Mouse (Mus musculus) neural tube, embryonic 14.5 days (tissue): ENCODE measurements around the gene Rabgap1l. TPM values are rescaled to one million over a fixed set of nuclear protein-coding genes. Genes with fewer than 3 reads are reported as not detected.
"Not testable (repeated sequence)": the region's sequence is repeated elsewhere in the genome, so short reads cannot be mapped to it uniquely, and the experiment has no call there.

Experiments used
- ATAC-seq: fragments of 200-750 bp; cut with Nextera tagmentation; 2 replicates; pipeline ENCODE4 v1.8.0; 2017; ENCODE audit warnings: low read depth, mild to moderate bottlenecking, moderate TSS enrichment, moderate library complexity
- H3K27ac ChIP-seq: fragments of 300-500 bp; sonication (generic); 2 replicates; pipeline ENCODE4 v1.5.1; 2014; ENCODE audit warnings: low read depth, mild to moderate bottlenecking, control low read depth, low read length, moderate library complexity, mixed read lengths
- H3K27me3 ChIP-seq: fragments of 300-500 bp; sonication (generic); 2 replicates; pipeline ENCODE4 v1.6.1; 2014; ENCODE audit warnings: low read length; ENCODE audit not compliant: control insufficient read depth, insufficient read depth
- H3K36me3 ChIP-seq: fragments of 300-500 bp; sonication (generic); 2 replicates; pipeline ENCODE4 v1.6.1; 2014; ENCODE audit warnings: low read length, mixed read lengths; ENCODE audit not compliant: control insufficient read depth, insufficient read depth
- H3K4me1 ChIP-seq: fragments of 300-500 bp; sonication (generic); 2 replicates; pipeline ENCODE4 v1.6.1; 2014; ENCODE audit warnings: low read length; ENCODE audit not compliant: control insufficient read depth, insufficient read depth
- H3K4me2 ChIP-seq: fragments of 300-500 bp; sonication (generic); 2 replicates; pipeline ENCODE4 v1.6.1; 2014; ENCODE audit warnings: mild to moderate bottlenecking, low read depth, low read length, control low read depth
- H3K4me3 ChIP-seq: fragments of 300-500 bp; sonication (generic); 2 replicates; pipeline ENCODE4 v1.5.1; 2014; ENCODE audit warnings: low read depth, low read length, control low read depth, mixed read lengths
- H3K9ac ChIP-seq: fragments of 300-500 bp; sonication (generic); replicated peaks from 2 replicates; pipeline ENCODE4 v1.6.1; 2014; ENCODE audit warnings: low read depth, mild to moderate bottlenecking, control low read depth, low read length, mixed read lengths
- H3K9me3 ChIP-seq: fragments of 300-500 bp; sonication (generic); 2 replicates; pipeline ENCODE4 v1.6.1; 2016; ENCODE audit warnings: low read length; ENCODE audit not compliant: control insufficient read depth
- WGBS: fragments of 180-500 bp; shearing (Covaris S2); extraction: QIAGEN DNeasy Blood & Tissue Kit; methylation state at CpG from one replicate; pipeline ENCODE4 v1.1.7; 2014; 5-methylcytosine and 5-hydroxymethylcytosine counted together
- polyA plus RNA-seq: library from polyadenylated mRNA; unstranded; fragments of >200 nt; fragmentation: Nextera tagmentation; extraction: Ambion mirVana; gene quantifications from 2 replicates; pipeline ENCODE4 v1.2.1, GENCODE M21; 2014

Gene Rabgap1l
- polyA plus RNA-seq, 1 experiment from 2014 or later = 61.3 TPM

GRCm38 (mm10) chr1:160655806-160656470, 137.1 kb downstream of the Rabgap1l start:
- WGBS = 54% methylated on average over 2 of the region's 2 CpGs
- Histone ChIP-seq H3K9me3 (no peaks in the 10 kb centered on the region), H3K4me1 (no peaks in the 10 kb centered on the region), H3K4me3 (no peak overlapping the region), H3K27me3 (no peaks in the 10 kb centered on the region), H3K27ac (no peak overlapping the region), H3K9ac (no peak overlapping the region), H3K36me3 (no peaks in the 10 kb centered on the region), H3K4me2 (no peak overlapping the region)
- no peak for ATAC-seq

DNA sequence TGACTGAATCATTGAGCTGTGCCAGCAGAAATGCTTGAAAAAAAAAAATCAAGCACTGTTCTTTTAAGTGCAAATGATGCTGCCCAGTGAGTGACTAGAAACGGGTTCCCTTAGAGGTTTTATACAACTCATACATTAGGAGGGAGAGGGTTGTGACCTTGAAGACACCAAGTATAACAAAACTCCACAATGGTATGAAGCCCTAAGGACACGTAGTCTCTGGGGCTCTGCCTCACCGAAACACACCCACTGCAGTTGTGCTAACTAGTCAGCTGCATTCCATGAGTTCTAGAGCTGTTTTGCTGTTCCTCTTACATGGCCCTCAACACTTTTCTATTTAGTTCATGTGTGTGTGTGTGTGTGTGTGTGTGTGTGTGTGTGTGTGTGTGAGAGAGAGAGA, 141.3 kb downstream of the Rabgap1l start:
- Histone ChIP-seq H3K4me1 (no peaks in the 10 kb centered on the region), H3K4me3 (no peak overlapping the region), H3K9me3 (no peaks in the 10 kb centered on the region), H3K4me2 (no peak overlapping the region), H3K36me3 (no peaks in the 10 kb centered on the region), H3K27ac (no peak overlapping the region), H3K27me3 (no peaks in the 10 kb centered on the region), H3K9ac (no peak overlapping the region)
- ATAC-seq = no peak
- WGBS = 41% methylated on average over 3 of the region's 3 CpGs

GRCm38 (mm10) chr1:160645416-160645815, 147.6 kb downstream of the Rabgap1l start:
- WGBS = 92% methylated on average over 3 of the region's 3 CpGs
- no peaks in the 10 kb centered on the region for H3K27me3 ChIP-seq
- H3K9ac ChIP-seq = no peak overlapping the region
- H3K27ac ChIP-seq = no peak overlapping the region
- H3K9me3 ChIP-seq = no peaks in the 10 kb centered on the region
- no peak overlapping the region for H3K4me2 ChIP-seq
- no peaks in the 10 kb centered on the region for H3K36me3 ChIP-seq
- no peak overlapping the region for H3K4me3 ChIP-seq
- no peak for ATAC-seq
- H3K4me1 ChIP-seq = no peaks in the 10 kb centered on the region

DNA sequence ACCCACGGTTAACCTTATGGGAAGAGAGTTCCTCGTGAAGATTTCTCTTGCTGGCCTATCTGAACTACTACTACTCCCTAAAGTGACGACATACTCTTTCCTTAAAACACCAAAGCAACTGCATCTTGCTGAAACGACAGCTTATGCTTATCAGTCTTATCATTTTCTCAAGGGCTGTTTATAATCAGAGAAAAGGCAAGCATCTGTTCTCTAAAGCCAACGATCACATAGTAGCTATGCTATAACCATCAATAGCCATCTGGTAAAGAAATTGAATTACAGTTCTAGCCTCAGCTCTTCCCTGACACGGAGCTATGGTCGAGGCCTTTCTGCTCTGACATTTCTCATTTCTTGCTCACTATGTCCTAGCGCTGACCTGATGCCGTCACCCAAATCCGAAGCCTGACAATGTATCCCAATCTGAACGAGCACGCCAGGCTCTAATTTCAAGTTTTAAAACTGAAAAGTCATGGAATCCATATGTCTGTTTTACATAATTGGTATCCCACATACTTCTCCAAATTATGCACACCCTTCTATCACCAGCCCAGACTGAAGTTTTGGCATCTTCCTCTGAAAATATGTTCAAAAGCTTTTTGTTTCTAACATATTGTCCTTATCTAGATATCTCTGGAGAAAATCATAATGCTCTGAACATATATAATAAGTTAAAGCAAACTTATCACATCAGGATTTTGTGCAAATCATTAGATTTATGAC, 164.6 kb downstream of the Rabgap1l start:
- no peak overlapping the region for H3K9ac ChIP-seq
- no peaks in the 10 kb centered on the region for H3K9me3 ChIP-seq
- no peak overlapping the region for H3K4me3 ChIP-seq
- no peaks in the 10 kb centered on the region for H3K4me1 ChIP-seq
- no peaks in the 10 kb centered on the region for H3K36me3 ChIP-seq
- no peak overlapping the region for H3K4me2 ChIP-seq
- no peaks in the 10 kb centered on the region for H3K27me3 ChIP-seq
- 84% methylated on average over 12 of the region's 12 CpGs for WGBS
- no peak for ATAC-seq
- H3K27ac ChIP-seq = no peak overlapping the region

DNA sequence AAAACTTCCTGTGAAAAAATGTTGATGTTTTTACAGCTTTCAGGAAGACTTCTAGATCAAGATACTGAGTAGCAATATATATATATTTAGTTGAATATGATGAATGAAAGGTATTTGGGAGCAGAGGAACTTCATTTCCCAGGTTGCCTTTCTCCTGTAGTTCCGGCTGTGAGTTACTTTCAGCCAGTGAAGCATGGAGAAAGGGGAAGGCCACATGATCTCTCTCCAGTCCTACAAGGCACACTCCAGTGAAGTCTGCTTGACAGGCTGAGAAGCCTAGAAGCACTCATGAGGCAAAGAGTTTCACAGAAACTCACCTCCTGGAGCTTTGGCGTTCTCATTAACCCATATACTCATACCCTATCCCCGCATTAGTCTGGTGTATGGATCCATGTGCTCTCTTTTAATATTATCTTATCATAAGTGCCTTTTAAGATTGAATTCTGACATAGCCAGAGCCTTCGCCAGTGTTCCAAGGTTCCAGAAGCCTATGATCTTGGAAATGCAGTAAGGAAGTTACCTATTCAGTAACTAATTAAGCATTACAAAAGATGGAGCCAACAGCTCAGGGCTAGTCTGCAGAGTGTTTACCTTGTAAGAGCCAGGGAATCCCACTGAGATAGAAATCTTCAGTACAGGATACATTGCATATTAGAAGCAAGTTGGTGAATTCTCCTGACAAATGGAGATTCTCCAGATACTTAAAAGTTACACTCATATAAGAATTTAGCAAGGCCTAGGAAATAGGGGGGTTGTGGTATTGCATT, 168.5 kb downstream of the Rabgap1l start:
- H3K27ac ChIP-seq, H3K4me3 ChIP-seq, H3K9ac ChIP-seq, H3K4me1 ChIP-seq, H3K9me3 ChIP-seq, H3K27me3 ChIP-seq, H3K36me3 ChIP-seq, H3K4me2 ChIP-seq, ATAC-seq: not testable (repeated sequence)
- WGBS = 75% methylated on average over 4 of the region's 4 CpGs

GRCm38 (mm10) chr1:160618201-160618600, 174.8 kb downstream of the Rabgap1l start:
- Histone ChIP-seq H3K36me3 (no peaks in the 10 kb centered on the region), H3K9ac (no peak overlapping the region), H3K27ac (no peak overlapping the region), H3K4me1 (no peaks in the 10 kb centered on the region), H3K4me2 (no peak overlapping the region), H3K27me3 (no peaks in the 10 kb centered on the region), H3K9me3 (no peaks in the 10 kb centered on the region), H3K4me3 (no peak overlapping the region)
- no peak for ATAC-seq
- WGBS = 70% methylated on average over 2 of the region's 2 CpGs

DNA sequence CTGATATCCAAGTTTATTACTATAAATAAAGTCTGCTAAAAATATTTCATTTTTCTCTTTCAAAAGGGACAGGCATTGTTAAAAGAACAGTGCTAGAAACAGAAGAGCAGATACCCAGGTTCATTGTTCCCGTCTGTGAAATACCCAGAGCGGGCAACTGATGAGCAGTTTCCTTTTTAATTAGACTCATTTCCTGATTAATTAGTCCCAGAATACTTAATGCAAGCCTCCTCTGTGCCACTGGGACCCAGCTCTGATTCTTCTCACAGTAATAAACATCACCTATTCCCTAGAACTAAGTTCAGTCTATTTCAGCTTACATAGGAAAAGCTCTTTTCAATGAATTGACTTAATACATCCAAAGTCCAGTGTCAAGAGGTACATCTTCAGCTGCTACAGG, 186.6 kb downstream of the Rabgap1l start:
- ATAC-seq = no peak
- no peak overlapping the region for H3K27ac ChIP-seq

GRCm38 (mm10) chr1:160603312-160603711, 189.7 kb downstream of the Rabgap1l start:
- not testable (repeated sequence) for H3K27me3 ChIP-seq, H3K4me3 ChIP-seq, H3K9me3 ChIP-seq, H3K4me1 ChIP-seq, H3K9ac ChIP-seq, ATAC-seq, H3K4me2 ChIP-seq, H3K36me3 ChIP-seq, H3K27ac ChIP-seq

More for the DNA sequence above, 186.6 kb downstream of the Rabgap1l start:
- WGBS = 46% methylated on average over 2 of the region's 2 CpGs
- H3K36me3 ChIP-seq = no peaks in the 10 kb centered on the region
- H3K27me3 ChIP-seq = no peaks in the 10 kb centered on the region
- no peak overlapping the region for H3K4me3 ChIP-seq
- H3K9ac ChIP-seq = no peak overlapping the region
- no peaks in the 10 kb centered on the region for H3K9me3 ChIP-seq
- H3K4me2 ChIP-seq = no peak overlapping the region
- H3K4me1 ChIP-seq = no peaks in the 10 kb centered on the region

DNA sequence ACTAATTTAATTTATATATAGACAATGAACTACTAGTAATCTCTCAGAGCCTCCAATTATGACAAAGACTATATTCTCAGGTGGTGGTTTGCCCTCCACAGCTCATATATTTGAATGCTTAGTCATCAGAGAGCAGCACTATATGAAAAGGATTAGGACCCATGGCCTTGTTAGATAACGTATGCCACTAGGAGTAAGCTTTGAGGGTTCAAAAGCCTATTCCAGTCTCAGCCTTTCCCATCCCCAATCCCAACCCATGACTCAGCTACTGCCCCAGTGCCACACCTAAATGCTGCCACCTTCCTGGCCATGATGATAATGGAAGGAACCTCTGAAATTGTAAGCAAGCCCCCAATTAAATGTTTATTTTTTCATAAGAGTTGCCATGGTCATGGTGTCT, 195.6 kb downstream of the Rabgap1l start:
- Histone ChIP-seq H3K4me2 (no peak overlapping the region), H3K27me3 (no peaks in the 10 kb centered on the region), H3K4me1 (no peaks in the 10 kb centered on the region), H3K27ac (no peak overlapping the region), H3K4me3 (no peak overlapping the region), H3K9me3 (no peaks in the 10 kb centered on the region), H3K9ac (no peak overlapping the region), H3K36me3 (no peaks in the 10 kb centered on the region)
- WGBS = 93% methylated on average over 1 of the region's 1 CpGs
- ATAC-seq = no peak
